Mouse (Mus musculus): Measurements from ENCODE around the gene U90926. TPM values are rescaled to one million over a fixed set of nuclear protein-coding genes. Genes with fewer than 3 reads are reported as not detected.
A peak's percentile ranks its signal among the peaks of the same experiment; 100 is the strongest.

The U90926 gene
- polyA plus RNA-seq, 1 experiment from 2014 or later = not detected

DNA sequence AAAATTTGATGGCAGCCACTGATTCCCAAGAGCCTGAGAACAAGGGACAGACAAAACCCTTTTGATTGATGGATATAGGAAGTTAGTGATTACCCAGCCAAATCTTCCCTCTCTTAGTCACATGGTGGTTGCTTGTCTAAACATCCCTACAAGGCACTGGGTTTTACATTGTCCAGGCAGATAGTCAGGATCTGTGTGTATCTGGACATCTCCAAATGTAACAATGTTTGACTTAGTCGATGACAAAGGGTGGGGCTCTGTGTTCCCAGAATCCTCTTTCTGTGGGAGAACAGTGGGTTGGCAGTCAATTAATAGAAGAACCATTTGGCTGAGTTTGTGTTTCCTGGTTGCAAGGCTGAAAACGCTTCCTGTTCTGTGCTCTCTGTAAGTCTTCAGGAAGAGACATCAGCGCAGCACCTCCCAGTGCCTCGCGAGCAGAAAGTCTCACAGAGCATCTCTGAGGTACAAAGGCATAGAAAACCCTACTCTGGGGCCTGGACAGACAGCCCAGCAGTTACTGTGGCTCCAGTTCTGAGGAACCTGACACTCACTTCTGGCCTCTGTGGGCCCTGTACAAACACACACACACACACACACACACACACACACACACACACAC lies 19.8 kb upstream of the U90926 start:
- DNase-seq (ENCODE audit: low spot score) (peak; percentile 62), ATAC-seq (peak; percentile 89)
- Histone ChIP-seq H3K36me3 (ENCODE audit: insufficient read depth, low read length) (no peaks in the 10 kb centered on the region), H3K27ac (ENCODE audit: low read length) (no peak overlapping the region), H3K4me2 (replicated peaks; ENCODE audit: low read depth, low read length) (no peak overlapping the region), H3K27me3 (replicated peaks; ENCODE audit: insufficient read depth, low read length) (no peaks in the 10 kb centered on the region), H3K4me3 (ENCODE audit: low read depth, low read length) (no peak overlapping the region), H3K9me3 (ENCODE audit: low read length) (no peaks in the 10 kb centered on the region), H3K9ac (replicated peaks; ENCODE audit: low read depth) (no peak overlapping the region), H3K4me1 (ENCODE audit: insufficient read depth, low read depth, low read length) (no peaks in the 10 kb centered on the region)
- TF ChIP-seq CTCF (IDR thresholded peaks at IDR 0.05) (no peak), EP300 (IDR thresholded peaks at IDR 0.05) (0 out of 2 replicates have a peak, but pooled peaks have one; percentile 45)
- WGBS = 13% methylated on average over 5 of the region's 5 CpGs

GRCm38 (mm10) chr5:92233366-92233765 lies 18.2 kb upstream of the U90926 start:
- no peaks in the 10 kb centered on the region for H3K9me3 ChIP-seq (ENCODE audit: low read length)
- H3K9ac ChIP-seq (replicated peaks; ENCODE audit: low read depth) = no peak overlapping the region
- DNase-seq (ENCODE audit: low spot score) (no peak), ATAC-seq (no peak)
- no peak overlapping the region for H3K27ac ChIP-seq (ENCODE audit: low read length)
- no peaks in the 10 kb centered on the region for H3K27me3 ChIP-seq (replicated peaks; ENCODE audit: insufficient read depth, low read length)
- no peaks in the 10 kb centered on the region for H3K36me3 ChIP-seq (ENCODE audit: insufficient read depth, low read length)
- no peak overlapping the region for H3K4me2 ChIP-seq (replicated peaks; ENCODE audit: low read depth, low read length)
- no peak for TF ChIP-seq EP300 (IDR thresholded peaks at IDR 0.05)
- no peak for TF ChIP-seq CTCF (IDR thresholded peaks at IDR 0.05)
- WGBS = 89% methylated on average over 4 of the region's 4 CpGs
- H3K4me3 ChIP-seq (ENCODE audit: low read depth, low read length) = no peak overlapping the region
- no peaks in the 10 kb centered on the region for H3K4me1 ChIP-seq (ENCODE audit: insufficient read depth, low read depth, low read length)

DNA sequence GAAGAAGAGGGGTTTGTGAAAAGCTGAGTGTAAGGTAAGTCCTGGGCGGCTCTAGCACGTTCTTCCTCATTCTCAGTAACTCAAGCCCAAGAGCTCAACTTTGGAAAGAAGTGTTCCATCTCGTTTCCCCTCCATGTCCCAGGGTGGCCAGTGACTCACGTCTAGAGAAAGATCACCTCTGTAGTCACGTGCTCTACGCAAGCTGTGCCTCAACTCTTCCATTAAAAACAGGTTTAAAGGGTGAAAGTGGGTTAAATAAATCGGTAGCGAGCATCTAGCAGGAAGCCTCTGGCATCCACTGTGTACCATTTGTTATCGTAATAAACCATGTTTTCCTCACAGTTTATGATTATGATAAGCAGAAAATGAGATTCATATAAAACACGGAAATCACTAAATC lies 16.6 kb upstream of the U90926 start:
- Histone ChIP-seq H3K4me2 (replicated peaks; ENCODE audit: low read depth, low read length) (no peak overlapping the region), H3K4me3 (ENCODE audit: low read depth, low read length) (no peak overlapping the region), H3K4me1 (ENCODE audit: insufficient read depth, low read depth, low read length) (no peaks in the 10 kb centered on the region), H3K9ac (replicated peaks; ENCODE audit: low read depth) (no peak overlapping the region), H3K27me3 (replicated peaks; ENCODE audit: insufficient read depth, low read length) (no peaks in the 10 kb centered on the region), H3K27ac (ENCODE audit: low read length) (no peak overlapping the region), H3K9me3 (ENCODE audit: low read length) (no peaks in the 10 kb centered on the region), H3K36me3 (ENCODE audit: insufficient read depth, low read length) (no peaks in the 10 kb centered on the region)
- DNase-seq (ENCODE audit: low spot score) (no peak), ATAC-seq (no peak)
- no peak for TF ChIP-seq EP300 (IDR thresholded peaks at IDR 0.05)
- no peak for TF ChIP-seq CTCF (IDR thresholded peaks at IDR 0.05)
- 69% methylated on average over 10 of the region's 10 CpGs for WGBS

DNA sequence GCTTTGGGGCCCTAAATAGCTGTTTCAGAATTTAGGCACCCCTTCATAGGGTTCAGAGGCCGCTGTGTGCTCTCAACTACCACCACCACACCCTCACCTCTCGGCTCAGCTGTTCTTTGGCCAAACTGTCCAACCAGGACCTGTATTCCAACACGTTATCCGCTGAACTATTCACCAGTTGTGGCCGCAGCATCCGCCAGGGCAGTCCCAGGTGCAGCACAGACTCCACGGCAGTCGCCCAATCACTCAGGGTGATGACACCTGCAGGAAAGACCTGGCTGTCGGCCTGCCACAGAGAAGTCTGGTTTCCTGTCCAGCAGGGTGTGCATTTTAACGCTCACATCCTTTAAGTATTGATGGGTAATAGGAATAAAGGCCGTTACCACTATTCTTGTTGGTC lies 15.1 kb upstream of the U90926 start:
- H3K9ac ChIP-seq (replicated peaks; ENCODE audit: low read depth) = no peak overlapping the region
- no peaks in the 10 kb centered on the region for H3K9me3 ChIP-seq (ENCODE audit: low read length)
- 77% methylated on average over 11 of the region's 11 CpGs for WGBS
- H3K36me3 ChIP-seq (ENCODE audit: insufficient read depth, low read length) = no peaks in the 10 kb centered on the region
- no peak overlapping the region for H3K4me3 ChIP-seq (ENCODE audit: low read depth, low read length)
- no peaks in the 10 kb centered on the region for H3K4me1 ChIP-seq (ENCODE audit: insufficient read depth, low read depth, low read length)
- ATAC-seq (no peak), DNase-seq (ENCODE audit: low spot score) (no peak)
- H3K27ac ChIP-seq (ENCODE audit: low read length) = no peak overlapping the region
- no peaks in the 10 kb centered on the region for H3K27me3 ChIP-seq (replicated peaks; ENCODE audit: insufficient read depth, low read length)
- TF ChIP-seq CTCF (IDR thresholded peaks at IDR 0.05) (no peak), EP300 (IDR thresholded peaks at IDR 0.05) (no peak)
- H3K4me2 ChIP-seq (replicated peaks; ENCODE audit: low read depth, low read length) = no peak overlapping the region

DNA sequence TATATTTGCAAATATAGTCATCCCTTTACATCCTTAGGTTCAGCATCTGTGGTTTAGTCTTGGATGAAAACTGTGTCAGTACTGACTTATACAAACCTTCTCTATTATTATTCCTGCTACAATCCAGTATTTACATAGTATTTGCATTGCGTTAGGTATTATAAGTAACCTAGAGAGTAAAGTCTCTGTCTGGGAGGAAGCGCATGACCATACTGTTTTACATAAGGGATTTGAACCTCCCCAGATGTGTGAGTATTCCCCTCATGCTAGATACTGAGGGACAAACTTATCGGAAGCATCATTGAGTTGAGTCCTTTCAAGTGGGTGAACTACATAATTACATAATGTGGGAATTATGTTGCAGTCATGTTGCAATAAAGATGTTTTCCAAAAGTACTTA lies 14.3 kb upstream of the U90926 start:
- Histone ChIP-seq H3K36me3 (ENCODE audit: insufficient read depth, low read length) (no peaks in the 10 kb centered on the region), H3K4me2 (replicated peaks; ENCODE audit: low read depth, low read length) (no peak overlapping the region), H3K9ac (replicated peaks; ENCODE audit: low read depth) (no peak overlapping the region), H3K27ac (ENCODE audit: low read length) (no peak overlapping the region), H3K4me3 (ENCODE audit: low read depth, low read length) (no peak overlapping the region), H3K9me3 (ENCODE audit: low read length) (no peaks in the 10 kb centered on the region), H3K4me1 (ENCODE audit: insufficient read depth, low read depth, low read length) (no peaks in the 10 kb centered on the region), H3K27me3 (replicated peaks; ENCODE audit: insufficient read depth, low read length) (no peaks in the 10 kb centered on the region)
- TF ChIP-seq EP300 (IDR thresholded peaks at IDR 0.05) (no peak; the same call in 1 of the 2 replicates), CTCF (IDR thresholded peaks at IDR 0.05) (no peak)
- no peak; the same call in 1 of the 2 replicates for ATAC-seq
- no peak for DNase-seq (ENCODE audit: low spot score)
- 79% methylated on average over 3 of the region's 3 CpGs for WGBS

GRCm38 (mm10) chr5:92228776-92229175 lies 13.6 kb upstream of the U90926 start:
- Histone ChIP-seq H3K4me3 (ENCODE audit: low read depth, low read length) (no peak overlapping the region), H3K9ac (replicated peaks; ENCODE audit: low read depth) (no peak overlapping the region), H3K27me3 (replicated peaks; ENCODE audit: insufficient read depth, low read length) (no peaks in the 10 kb centered on the region), H3K4me2 (replicated peaks; ENCODE audit: low read depth, low read length) (no peak overlapping the region), H3K4me1 (ENCODE audit: insufficient read depth, low read depth, low read length) (no peaks in the 10 kb centered on the region), H3K9me3 (ENCODE audit: low read length) (no peaks in the 10 kb centered on the region), H3K27ac (ENCODE audit: low read length) (no peak overlapping the region), H3K36me3 (ENCODE audit: insufficient read depth, low read length) (no peaks in the 10 kb centered on the region)
- ATAC-seq = no peak
- TF ChIP-seq CTCF (IDR thresholded peaks at IDR 0.05) (no peak), EP300 (IDR thresholded peaks at IDR 0.05) (no peak)
- no peak for DNase-seq (ENCODE audit: low spot score)
- WGBS = 31% methylated on average over 10 of the region's 10 CpGs

- DNase-seq (ENCODE audit: low spot score) (no peak), ATAC-seq (no peak)
- TF ChIP-seq EP300 (IDR thresholded peaks at IDR 0.05) = no peak
- TF ChIP-seq CTCF (IDR thresholded peaks at IDR 0.05) = no peak
- no peaks in the 10 kb centered on the region for H3K36me3 ChIP-seq (ENCODE audit: insufficient read depth, low read length)
- 72% methylated on average over 7 of the region's 7 CpGs for whole genome bisulfite sequencing
- no peak overlapping the region for H3K27ac ChIP-seq (ENCODE audit: low read length)
- no peaks in the 10 kb centered on the region for H3K9me3 ChIP-seq (ENCODE audit: low read length)
- no peak overlapping the region for H3K4me3 ChIP-seq (ENCODE audit: low read depth, low read length)
- H3K27me3 ChIP-seq (replicated peaks; ENCODE audit: insufficient read depth, low read length) = no peaks in the 10 kb centered on the region
- no peak overlapping the region for H3K9ac ChIP-seq (replicated peaks; ENCODE audit: low read depth)
- no peaks in the 10 kb centered on the region for H3K4me1 ChIP-seq (ENCODE audit: insufficient read depth, low read depth, low read length)
- no peak overlapping the region for H3K4me2 ChIP-seq (replicated peaks; ENCODE audit: low read depth, low read length)
These were observed 12.6 kb upstream of the U90926 start for GRCm38 (mm10) chr5:92227782-92228181.

All from lung, postnatal 0 days (tissue).